Mouse (Mus musculus): Measurements from ENCODE around the gene Rbm47. TPM values are rescaled to one million over a fixed set of nuclear protein-coding genes. Genes with fewer than 3 reads are reported as not detected.
A peak's percentile ranks its signal among the peaks of the same experiment; 100 is the strongest.

Rbm47 gene
- total and polyA plus RNA-seq, 3 experiments, result 1.9 to 3.5 (median 2.2) TPM

GRCm38 (mm10) chr5:66153486-66153885 is 19.4 kb downstream of the Rbm47 start:
- H3K79me2 ChIP-seq (replicated peaks; ENCODE audit: control insufficient read depth, insufficient read depth, low read length), result no peaks in the 10 kb centered on the region
- no peaks in the 10 kb centered on the region for H3K4me1 ChIP-seq (ENCODE audit: control insufficient read depth, insufficient read depth, low read length)
- no peaks in the 10 kb centered on the region for H3K36me3 ChIP-seq (ENCODE audit: control insufficient read depth, insufficient read depth, low read length)
- intact Hi-C loops (cut with DNase I), result no loop called here
- no peak overlapping the region for H3K9ac ChIP-seq (ENCODE audit: low read depth, low read length)
- TF ChIP-seq CTCF (IDR thresholded peaks at IDR 0.05) (no peak), EP300 (IDR thresholded peaks at IDR 0.05; ENCODE audit: insufficient read depth, low read depth, low read length) (no peak), POLR2A (IDR thresholded peaks at IDR 0.05; ENCODE audit: insufficient read depth, low read depth, low read length) (no peak)
- DNase-seq, result no peak
- peaks cover 5% of the 10 kb centered on the region for H3K27me3 ChIP-seq (ENCODE audit: control insufficient read depth, insufficient read depth, low read length)
- WGBS, result 37% methylated on average over 5 of the region's 5 CpGs
- H3K27ac ChIP-seq, result no peak overlapping the region
- no peak overlapping the region for H3K4me3 ChIP-seq

GRCm38 (mm10) chr5:66151301-66152188 is 21.4 kb downstream of the Rbm47 start:
- TF ChIP-seq EP300 (IDR thresholded peaks at IDR 0.05; ENCODE audit: insufficient read depth, low read depth, low read length) (no peak), POLR2A (IDR thresholded peaks at IDR 0.05; ENCODE audit: insufficient read depth, low read depth, low read length) (no peak), CTCF (IDR thresholded peaks at IDR 0.05) (no peak)
- intact Hi-C loops (cut with DNase I), result no loop called here
- H3K4me3 ChIP-seq, result peak overlapping the region; percentile 55
- H3K9ac ChIP-seq (ENCODE audit: low read depth, low read length), result 0 out of 2 replicates have a peak overlapping the region, but pooled peaks have one; percentile 37
- H3K36me3 ChIP-seq (ENCODE audit: control insufficient read depth, insufficient read depth, low read length), result no peaks in the 10 kb centered on the region
- 33% methylated on average over 37 of the region's 37 CpGs for WGBS
- H3K27ac ChIP-seq, result peak overlapping the region; percentile 36
- peak; percentile 45 to 52 for DNase-seq
- no peaks in the 10 kb centered on the region for H3K79me2 ChIP-seq (replicated peaks; ENCODE audit: control insufficient read depth, insufficient read depth, low read length)
- peaks cover 5% of the 10 kb centered on the region for H3K27me3 ChIP-seq (ENCODE audit: control insufficient read depth, insufficient read depth, low read length)
- no peaks in the 10 kb centered on the region for H3K4me1 ChIP-seq (ENCODE audit: control insufficient read depth, insufficient read depth, low read length)

- under 1% methylated on average over 43 of the region's 43 CpGs for WGBS
- H3K4me3 ChIP-seq, result peak overlapping the region; percentile 55
Measured at GRCm38 (mm10) chr5:66150706-66151300, 22.1 kb downstream of the Rbm47 start.

GRCm38 (mm10) chr5:66150106-66150705 is 22.7 kb downstream of the Rbm47 start:
- peak overlapping the region; percentile 26 for H3K27ac ChIP-seq
- 11% methylated on average over 18 of the region's 18 CpGs for WGBS
- no peaks in the 10 kb centered on the region for H3K4me1 ChIP-seq (ENCODE audit: control insufficient read depth, insufficient read depth, low read length)
- intact Hi-C loops (cut with DNase I), result no loop called here
- H3K79me2 ChIP-seq (replicated peaks; ENCODE audit: control insufficient read depth, insufficient read depth, low read length), result no peaks in the 10 kb centered on the region
- no peak for DNase-seq
- H3K9ac ChIP-seq (ENCODE audit: low read depth, low read length), result no peak overlapping the region; the same call in 1 of the 2 replicates
- TF ChIP-seq POLR2A (IDR thresholded peaks at IDR 0.05; ENCODE audit: insufficient read depth, low read depth, low read length) (no peak), EP300 (IDR thresholded peaks at IDR 0.05; ENCODE audit: insufficient read depth, low read depth, low read length) (no peak), CTCF (IDR thresholded peaks at IDR 0.05) (no peak)
- peaks cover 5% of the 10 kb centered on the region for H3K27me3 ChIP-seq (ENCODE audit: control insufficient read depth, insufficient read depth, low read length)
- no peaks in the 10 kb centered on the region for H3K36me3 ChIP-seq (ENCODE audit: control insufficient read depth, insufficient read depth, low read length)
- H3K4me3 ChIP-seq, result peak overlapping the region; percentile 55

More at GRCm38 (mm10) chr5:66150706-66151300, 22.1 kb downstream of the Rbm47 start:
- Histone ChIP-seq H3K27ac (peak overlapping the region; percentile 26), H3K4me1 (ENCODE audit: control insufficient read depth, insufficient read depth, low read length) (no peaks in the 10 kb centered on the region), H3K27me3 (ENCODE audit: control insufficient read depth, insufficient read depth, low read length) (peaks cover 5% of the 10 kb centered on the region), H3K36me3 (ENCODE audit: control insufficient read depth, insufficient read depth, low read length) (no peaks in the 10 kb centered on the region), H3K9ac (ENCODE audit: low read depth, low read length) (peak overlapping the region; percentile 35), H3K79me2 (replicated peaks; ENCODE audit: control insufficient read depth, insufficient read depth, low read length) (no peaks in the 10 kb centered on the region)
- DNase-seq, result peak; percentile 68 to 71
- no peak for TF ChIP-seq CTCF (IDR thresholded peaks at IDR 0.05)
- no peak for TF ChIP-seq EP300 (IDR thresholded peaks at IDR 0.05; ENCODE audit: insufficient read depth, low read depth, low read length)
- no peak for TF ChIP-seq POLR2A (IDR thresholded peaks at IDR 0.05; ENCODE audit: insufficient read depth, low read depth, low read length)
- intact Hi-C loops (cut with DNase I), result no loop called here

GRCm38 (mm10) chr5:66149571-66149970 is 23.3 kb downstream of the Rbm47 start:
- H3K4me1 ChIP-seq (ENCODE audit: control insufficient read depth, insufficient read depth, low read length), result no peaks in the 10 kb centered on the region
- H3K36me3 ChIP-seq (ENCODE audit: control insufficient read depth, insufficient read depth, low read length), result no peaks in the 10 kb centered on the region
- H3K4me3 ChIP-seq, result no peak overlapping the region
- no peak overlapping the region for H3K9ac ChIP-seq (ENCODE audit: low read depth, low read length)
- H3K79me2 ChIP-seq (replicated peaks; ENCODE audit: control insufficient read depth, insufficient read depth, low read length), result no peaks in the 10 kb centered on the region
- H3K27ac ChIP-seq, result no peak overlapping the region
- TF ChIP-seq EP300 (IDR thresholded peaks at IDR 0.05; ENCODE audit: insufficient read depth, low read depth, low read length), result no peak
- TF ChIP-seq CTCF (IDR thresholded peaks at IDR 0.05), result no peak
- no peak for TF ChIP-seq POLR2A (IDR thresholded peaks at IDR 0.05; ENCODE audit: insufficient read depth, low read depth, low read length)
- H3K27me3 ChIP-seq (ENCODE audit: control insufficient read depth, insufficient read depth, low read length), result peaks cover 5% of the 10 kb centered on the region
- WGBS, result 39% methylated on average over 3 of the region's 3 CpGs
- intact Hi-C loops (cut with DNase I), result no loop called here
- no peak for DNase-seq

Measured in heart, adult 2 months (tissue).